23 mouse cellular contexts compared by ENCODE assay signal in genomic region chr16:50515039-50515438, GRCm38 (mm10).
"Had no signal": no experiment of that assay in that cellular context is flagged by ENCODE, and none has a peak within 500 bp of the region (broad histone marks: within the 10 kb centered on the region; RNA-seq: fewer than 3 reads in every experiment).

No protein-coding gene starts in this region.

- H3K4me2 ChIP-seq: heart, embryonic 11.5 days; heart, embryonic 13.5 days; heart, embryonic 15.5 days; hindbrain, embryonic 13.5 days; hindbrain, embryonic 15.5 days; limb, embryonic 13.5 days; limb, embryonic 15.5 days; liver, embryonic 12.5 days had no signal

- H3K27me3 ChIP-seq: heart, embryonic 13.5 days; heart, embryonic 15.5 days; hindbrain, embryonic 13.5 days; hindbrain, embryonic 15.5 days; limb, embryonic 13.5 days; limb, embryonic 15.5 days; liver, embryonic 12.5 days had no signal

- H3K4me3 ChIP-seq: heart, adult 2 months; heart, embryonic 13.5 days; heart, embryonic 15.5 days; hindbrain, embryonic 13.5 days; hindbrain, embryonic 15.5 days; limb, embryonic 13.5 days; limb, embryonic 15.5 days; liver, embryonic 12.5 days had no signal

- H3K9ac ChIP-seq: forebrain, postnatal 0 days; heart, embryonic 13.5 days; heart, embryonic 15.5 days; hindbrain, embryonic 13.5 days; hindbrain, embryonic 15.5 days; limb, embryonic 13.5 days; limb, embryonic 15.5 days; liver, embryonic 12.5 days; liver, embryonic 14.5 days had no signal

- H3K27ac ChIP-seq: heart, adult 2 months; heart, embryonic 13.5 days; heart, embryonic 15.5 days; hindbrain, embryonic 13.5 days; hindbrain, embryonic 15.5 days; hindbrain, postnatal 0 days; limb, embryonic 13.5 days; limb, embryonic 15.5 days; liver, embryonic 12.5 days; liver, embryonic 14.5 days had no signal

- H3K4me1 ChIP-seq: hindbrain, embryonic 13.5 days; hindbrain, embryonic 15.5 days; limb, embryonic 13.5 days; limb, embryonic 15.5 days; liver, embryonic 12.5 days had no signal

- ATAC-seq: forebrain, postnatal 0 days; hindbrain, postnatal 0 days; intestine, embryonic 16.5 days; liver, embryonic 12.5 days had no signal

- DNase-seq: forebrain, postnatal 0 days; gastrocnemius, postnatal 14 days; gastrocnemius, postnatal 36 days; heart, adult 2 months; heart, postnatal 14 days; heart, postnatal 36 days; kidney, adult 18-20 months; kidney, adult 8-10 months; kidney, postnatal 14 days; layer of hippocampus, adult 9-11 months; layer of hippocampus, postnatal 36 days; left cerebral cortex, postnatal 4 days had no signal

- H3K9me3 ChIP-seq: heart, embryonic 13.5 days; heart, embryonic 15.5 days; hindbrain, embryonic 13.5 days; hindbrain, embryonic 15.5 days; limb, embryonic 13.5 days; limb, embryonic 15.5 days; liver, embryonic 12.5 days had no signal

- H3K36me3 ChIP-seq: heart, embryonic 13.5 days; heart, embryonic 15.5 days; hindbrain, embryonic 13.5 days; hindbrain, embryonic 15.5 days; limb, embryonic 13.5 days; limb, embryonic 15.5 days; liver, embryonic 12.5 days had no signal
